Mouse (Mus musculus) liver, adult 2 months (tissue): ENCODE measurements at regions not wholly inside any gene's neighbourhood (a gene's known extent, or its start where the extent isn't known, plus 50 kb on each side); places are given as distances from the start of the nearest gene placed in this dataset.

Experiments used
- DNase-seq: peaks from one replicate; pipeline ENCODE4 v3.0.0-alpha.2; 2011; ENCODE audit warnings: low read depth, low spot score; ENCODE audit errors: extremely low read depth
- H3K27ac ChIP-seq: fragments of 200-500 bp; replicated peaks from 2 replicates; pipeline ENCODE4 v1.5.1; 2012; ENCODE audit warnings: low read depth, mild to moderate bottlenecking, control low read depth, inconsistent platforms, low read length; ENCODE audit not compliant: insufficient read depth
- H3K27me3 ChIP-seq: fragments of 200-500 bp; 2 replicates; pipeline ENCODE4 v1.6.1; 2012; ENCODE audit warnings: mild to moderate bottlenecking, moderate library complexity, low read length, inconsistent platforms; ENCODE audit not compliant: control insufficient read depth, insufficient read depth
- H3K36me3 ChIP-seq: fragments of 200-500 bp; 2 replicates; pipeline ENCODE4 v1.6.1; 2012; ENCODE audit warnings: low read length, inconsistent platforms; ENCODE audit not compliant: control insufficient read depth, insufficient read depth
- H3K4me1 ChIP-seq: fragments of 200-500 bp; 2 replicates; pipeline ENCODE4 v1.6.1; 2011; ENCODE audit warnings: low read length; ENCODE audit not compliant: control insufficient read depth, insufficient read depth
- H3K4me3 ChIP-seq: fragments of 200-500 bp; 2 replicates; pipeline ENCODE4 v1.5.1; 2011; ENCODE audit warnings: low read depth, mild to moderate bottlenecking, control low read depth, low read length, moderate library complexity; ENCODE audit not compliant: insufficient read depth
- H3K79me2 ChIP-seq: fragments of 200-500 bp; 2 replicates; pipeline ENCODE4 v1.6.1; 2012; ENCODE audit warnings: inconsistent platforms, mild to moderate bottlenecking, low read length, moderate library complexity; ENCODE audit not compliant: control insufficient read depth, insufficient read depth
- H3K9ac ChIP-seq: fragments of 200-500 bp; 2 replicates; pipeline ENCODE4 v1.6.1; 2012; ENCODE audit warnings: low read depth, mild to moderate bottlenecking, control low read depth, inconsistent platforms, low read length
- CTCF ChIP-seq: fragments of 200-500 bp; IDR thresholded peaks from 2 replicates; pipeline ENCODE4 v1.5.1; 2011; ENCODE audit warnings: low read depth, low read length, control low read depth
- POLR2A ChIP-seq: fragments of 200-500 bp; IDR thresholded peaks from 2 replicates; pipeline ENCODE4 v1.6.1; 2011; ENCODE audit warnings: low read length, control low read depth; ENCODE audit not compliant: insufficient read depth; ENCODE audit errors: extremely low read depth
- WGBS: fragments of 180-500 bp; shearing (Covaris S2); methylation state at CpG from one replicate; pipeline ENCODE4 v1.1.7; 2018; 5-methylcytosine and 5-hydroxymethylcytosine counted together

DNA sequence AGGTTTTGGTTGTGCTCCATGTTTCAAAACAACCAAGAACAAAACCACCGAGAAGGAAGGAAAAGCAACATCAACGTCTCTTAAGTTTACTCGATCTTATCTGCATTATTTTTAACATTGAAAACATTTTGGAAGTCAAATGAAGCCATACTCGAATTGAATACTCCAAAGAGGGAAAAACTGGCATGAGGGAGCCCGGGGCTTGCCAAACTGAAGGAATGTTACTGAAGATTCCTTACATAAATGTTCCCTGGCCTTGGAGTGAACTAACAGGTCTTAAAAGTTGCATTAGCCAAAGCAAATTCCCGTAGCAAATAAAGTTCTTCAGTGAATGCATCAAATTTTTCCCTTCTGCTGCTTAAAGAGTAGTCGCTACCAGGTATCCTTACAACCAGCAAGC lies 87.8 kb downstream of the Cox18 start:
- 73% methylated on average over 7 of the region's 7 CpGs for whole genome bisulfite sequencing
- Histone ChIP-seq H3K36me3 (no peaks in the 10 kb centered on the region), H3K79me2 (no peaks in the 10 kb centered on the region), H3K27me3 (no peaks in the 10 kb centered on the region), H3K4me1 (no peaks in the 10 kb centered on the region), H3K27ac (no peak overlapping the region), H3K4me3 (no peak overlapping the region), H3K9ac (no peak overlapping the region)
- TF ChIP-seq CTCF (no peak), POLR2A (no peak)
- no peak for DNase-seq

DNA sequence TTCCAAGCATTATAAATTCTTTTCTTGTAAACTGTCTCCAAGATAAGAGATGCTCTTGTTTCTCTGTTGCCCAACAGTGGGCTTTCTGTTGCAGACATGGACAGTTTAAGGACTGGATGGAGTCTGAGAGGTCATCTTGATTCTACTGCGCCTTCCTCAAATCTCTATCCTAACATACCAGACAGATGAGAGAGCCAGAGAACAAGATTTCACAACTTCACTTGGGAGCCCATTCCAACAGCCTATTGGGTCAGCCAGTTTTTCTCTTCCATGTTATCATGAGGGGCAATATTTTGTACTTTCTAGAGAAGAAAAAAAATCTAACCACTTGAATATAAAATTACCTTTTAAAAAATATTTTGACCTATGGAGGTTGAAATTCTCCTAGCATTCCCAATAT lies 116.8 kb downstream of the Cox18 start:
- Histone ChIP-seq H3K4me1 (no peaks in the 10 kb centered on the region), H3K36me3 (no peaks in the 10 kb centered on the region), H3K27ac (no peak overlapping the region), H3K27me3 (no peaks in the 10 kb centered on the region), H3K4me3 (no peak overlapping the region), H3K9ac (no peak overlapping the region), H3K79me2 (no peaks in the 10 kb centered on the region)
- 84% methylated on average over 1 of the region's 1 CpGs for WGBS
- no peak for DNase-seq
- TF ChIP-seq CTCF, result no peak

DNA sequence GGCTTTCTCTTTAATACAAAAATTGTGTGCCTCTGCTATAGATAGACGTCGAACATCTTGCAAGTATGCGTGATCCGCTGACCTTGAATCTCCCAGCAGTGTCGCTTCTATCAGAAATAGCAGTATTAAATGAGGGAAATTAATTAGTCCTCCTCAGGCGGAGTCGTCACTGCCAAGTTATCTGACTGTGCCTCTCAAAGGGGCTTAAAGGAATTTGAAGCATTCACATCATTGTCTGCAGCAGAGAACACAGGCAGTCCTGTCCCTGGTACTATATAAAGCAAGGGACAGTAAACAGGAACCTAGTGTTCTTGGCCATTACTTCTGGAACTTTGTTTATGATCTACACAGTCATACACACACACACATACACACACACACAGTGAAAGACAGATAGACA lies 119.1 kb downstream of the Cox18 start:
- H3K79me2 ChIP-seq, result no peaks in the 10 kb centered on the region
- TF ChIP-seq CTCF (no peak), POLR2A (no peak)
- no peak overlapping the region for H3K9ac ChIP-seq
- H3K36me3 ChIP-seq, result no peaks in the 10 kb centered on the region
- no peaks in the 10 kb centered on the region for H3K27me3 ChIP-seq
- H3K27ac ChIP-seq, result no peak overlapping the region
- H3K4me3 ChIP-seq, result no peak overlapping the region
- H3K4me1 ChIP-seq, result no peaks in the 10 kb centered on the region
- peak; percentile 33 for DNase-seq
- 67% methylated on average over 7 of the region's 7 CpGs for WGBS

DNA sequence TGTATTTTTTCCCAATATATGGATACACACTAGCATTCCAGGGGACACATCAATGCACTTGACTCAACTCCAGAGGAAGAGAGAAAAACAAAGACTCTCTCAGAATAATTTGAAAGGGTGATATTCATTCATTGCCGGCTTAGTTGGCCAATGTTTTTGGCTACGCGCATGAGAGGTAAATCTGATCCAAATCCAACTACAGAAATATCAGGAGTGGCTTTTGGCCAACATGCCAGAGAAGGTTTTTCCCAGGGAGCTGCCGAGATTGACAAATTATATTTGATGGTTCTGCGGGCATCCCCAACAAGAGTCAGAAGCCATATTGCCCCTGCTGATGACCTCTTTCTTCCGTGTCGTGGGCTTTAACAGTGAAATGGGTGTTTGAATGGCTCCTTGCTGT lies 135.3 kb downstream of the Cox18 start:
- H3K36me3 ChIP-seq, result no peaks in the 10 kb centered on the region
- no peak overlapping the region for H3K27ac ChIP-seq
- TF ChIP-seq POLR2A, result no peak
- TF ChIP-seq CTCF, result no peak
- H3K79me2 ChIP-seq, result no peaks in the 10 kb centered on the region
- 91% methylated on average over 7 of the region's 7 CpGs for WGBS
- H3K4me1 ChIP-seq, result no peaks in the 10 kb centered on the region
- H3K4me3 ChIP-seq, result no peak overlapping the region
- H3K9ac ChIP-seq, result no peak overlapping the region
- H3K27me3 ChIP-seq, result no peaks in the 10 kb centered on the region
- DNase-seq, result no peak

DNA sequence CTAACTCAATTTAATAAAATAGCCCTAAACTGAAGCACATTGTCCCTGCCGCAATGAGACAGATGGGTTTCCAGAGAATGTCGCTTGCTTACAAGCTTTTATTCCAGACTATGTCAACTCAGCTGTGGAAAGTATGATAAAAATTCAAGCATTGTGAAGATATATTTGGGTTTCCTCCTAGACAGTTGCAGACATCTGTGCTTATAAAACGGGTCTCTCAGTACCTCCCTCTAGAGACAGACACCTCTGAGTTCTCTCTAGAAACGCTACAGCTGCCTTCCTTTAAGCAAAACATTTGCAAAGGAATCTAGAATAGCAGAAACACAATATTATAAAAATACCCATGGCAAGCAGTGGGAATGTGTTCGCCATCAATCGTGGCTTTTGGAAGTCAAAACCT lies 137.3 kb downstream of the Cox18 start:
- TF ChIP-seq POLR2A (no peak), CTCF (no peak)
- Histone ChIP-seq H3K9ac (no peak overlapping the region), H3K36me3 (no peaks in the 10 kb centered on the region), H3K27ac (no peak overlapping the region), H3K4me3 (no peak overlapping the region), H3K79me2 (no peaks in the 10 kb centered on the region), H3K27me3 (no peaks in the 10 kb centered on the region), H3K4me1 (no peaks in the 10 kb centered on the region)
- no peak for DNase-seq
- 84% methylated on average over 6 of the region's 6 CpGs for WGBS

DNA sequence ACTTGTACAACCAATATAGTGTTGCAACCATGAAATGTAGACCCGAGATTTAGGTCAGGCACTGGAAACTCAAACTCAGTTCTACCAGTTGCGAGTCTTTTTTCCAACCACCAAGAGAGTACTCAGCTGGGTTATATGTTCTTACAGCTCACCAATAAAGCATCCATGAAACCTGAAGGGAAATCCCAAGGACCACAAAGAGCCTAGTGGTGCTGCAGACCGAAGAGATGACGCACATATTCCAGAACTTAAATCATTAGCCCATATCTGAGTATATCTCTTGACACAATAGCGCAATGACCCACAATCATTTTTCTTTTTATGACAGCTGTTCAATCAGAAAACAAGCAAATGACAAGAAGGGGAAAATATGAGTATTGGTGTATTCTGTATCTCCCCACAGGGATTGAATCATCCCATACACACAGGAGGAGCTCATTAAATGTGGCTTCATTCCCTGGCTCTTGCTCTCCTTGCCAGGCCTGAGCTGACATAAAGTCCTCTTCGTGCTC lies 146.7 kb downstream of the Cox18 start:
- no peaks in the 10 kb centered on the region for H3K4me1 ChIP-seq
- WGBS, result 90% methylated on average over 6 of the region's 6 CpGs
- H3K4me3 ChIP-seq, result no peak overlapping the region
- DNase-seq, result no peak
- H3K79me2 ChIP-seq, result no peaks in the 10 kb centered on the region
- no peaks in the 10 kb centered on the region for H3K36me3 ChIP-seq
- TF ChIP-seq CTCF (no peak), POLR2A (no peak)
- H3K27ac ChIP-seq, result no peak overlapping the region
- H3K27me3 ChIP-seq, result no peaks in the 10 kb centered on the region
- no peak overlapping the region for H3K9ac ChIP-seq
